Mouse (Mus musculus) midbrain, embryonic 16.5 days (tissue): ENCODE measurements around the gene Gm29797. TPM values are rescaled to one million over a fixed set of nuclear protein-coding genes. Genes with fewer than 3 reads are reported as not detected.

Experiments used
- ATAC-seq: fragments of 200-750 bp; cut with Nextera tagmentation; 2 replicates; pipeline ENCODE4 v1.8.0; 2017; ENCODE audit warnings: moderate TSS enrichment
- H3K27ac ChIP-seq: fragments of 300-500 bp; sonication (generic); 2 replicates; pipeline ENCODE4 v1.5.1; 2014; ENCODE audit warnings: mild to moderate bottlenecking, low read length, mixed read lengths
- H3K27me3 ChIP-seq: fragments of 300-500 bp; sonication (generic); 2 replicates; pipeline ENCODE4 v1.6.1; 2014; ENCODE audit warnings: low read depth, low read length, mixed read lengths; ENCODE audit not compliant: control insufficient read depth, insufficient read depth
- H3K36me3 ChIP-seq: fragments of 300-500 bp; sonication (generic); 2 replicates; pipeline ENCODE4 v1.6.1; 2014; ENCODE audit warnings: mild to moderate bottlenecking, low read length, moderate library complexity, mixed read lengths; ENCODE audit not compliant: control insufficient read depth, insufficient read depth
- H3K4me1 ChIP-seq: fragments of 300-500 bp; sonication (generic); 2 replicates; pipeline ENCODE4 v1.6.1; 2014; ENCODE audit warnings: mild to moderate bottlenecking, low read length, mixed read lengths; ENCODE audit not compliant: control insufficient read depth, insufficient read depth
- H3K4me2 ChIP-seq: fragments of 300-500 bp; sonication (generic); 2 replicates; pipeline ENCODE4 v1.6.1; 2014; ENCODE audit warnings: mild to moderate bottlenecking, low read length, mixed read lengths
- H3K4me3 ChIP-seq: fragments of 300-500 bp; sonication (generic); 2 replicates; pipeline ENCODE4 v1.5.1; 2014; ENCODE audit warnings: low read depth, mild to moderate bottlenecking, low read length, moderate library complexity, mixed read lengths
- H3K9ac ChIP-seq: fragments of 300-500 bp; sonication (generic); 2 replicates; pipeline ENCODE4 v1.6.1; 2014; ENCODE audit warnings: low read depth, low read length, mixed read lengths
- H3K9me3 ChIP-seq: fragments of 300-500 bp; sonication (generic); replicated peaks from 2 replicates; pipeline ENCODE4 v1.6.1; 2014; ENCODE audit warnings: mild to moderate bottlenecking, low read length, mixed read lengths; ENCODE audit not compliant: control insufficient read depth, poor library complexity, severe bottlenecking
- WGBS: fragments of 180-500 bp; shearing (Covaris S2); extraction: QIAGEN DNeasy Blood & Tissue Kit; methylation state at CpG from one replicate; pipeline ENCODE4 v1.1.7; 2014; 5-methylcytosine and 5-hydroxymethylcytosine counted together
- polyA plus RNA-seq: library from polyadenylated mRNA; unstranded; fragments of >200 nt; fragmentation: Nextera tagmentation; extraction: Ambion mirVana; gene quantifications from 2 replicates; pipeline ENCODE4 v1.2.1, GENCODE M21; 2015

The Gm29797 gene
- polyA plus RNA-seq, 1 experiment from 2014 or later: 0.25 TPM

DNA sequence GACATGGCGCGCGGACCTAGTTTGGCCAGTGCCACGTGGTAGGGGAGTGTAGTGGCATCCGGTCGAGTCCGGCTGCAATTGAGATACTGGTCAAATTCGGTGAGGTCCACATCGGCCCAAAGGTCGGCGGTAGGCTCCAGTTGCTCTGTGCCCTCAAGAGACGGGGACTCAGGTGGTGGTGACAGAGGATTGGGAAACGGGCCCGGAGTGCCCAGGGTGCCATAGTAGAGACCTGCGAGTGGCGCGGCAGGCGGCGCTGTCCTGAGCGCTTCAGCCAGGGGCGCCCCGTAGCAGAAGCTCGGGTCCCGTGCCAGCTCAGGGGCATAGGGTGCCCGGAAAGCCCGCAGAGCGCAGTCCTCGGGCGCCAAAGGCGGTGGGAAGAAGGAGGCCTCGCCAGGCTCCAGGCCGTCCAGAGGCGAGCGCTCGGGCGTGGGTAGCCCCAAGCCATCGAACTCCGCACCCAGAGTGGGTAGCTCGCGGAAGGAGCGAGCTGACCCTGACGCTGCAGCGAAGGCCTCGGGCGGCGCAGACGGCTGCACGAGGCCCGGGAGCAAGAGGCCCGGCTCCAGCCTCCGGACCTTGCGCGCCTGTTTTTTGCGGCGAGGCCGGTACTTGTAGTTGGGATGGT lies 13.6 kb downstream of the Gm29797 start:
- peaks cover 61% of the 10 kb centered on the region for H3K27me3 ChIP-seq
- no peak overlapping the region for H3K27ac ChIP-seq

DNA sequence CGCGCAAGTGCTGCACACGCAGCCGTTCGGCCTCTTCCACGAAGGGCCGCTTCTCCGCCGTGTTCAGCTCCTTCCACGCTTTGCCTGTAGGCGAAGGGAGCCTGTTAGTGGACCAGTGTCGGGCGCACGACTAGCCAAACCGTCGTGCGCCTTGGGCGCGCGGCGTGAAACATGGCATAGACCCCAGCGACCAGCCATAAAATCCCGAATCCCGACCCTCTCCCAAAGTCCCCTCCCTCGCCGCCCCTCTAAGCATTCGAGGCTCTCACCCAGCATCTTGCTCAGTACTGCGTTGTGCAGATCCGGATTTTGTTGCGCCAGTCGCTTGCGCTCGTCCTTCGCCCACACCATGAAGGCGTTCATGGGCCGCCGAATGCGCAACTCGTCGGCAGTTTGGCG lies 14.1 kb downstream of the Gm29797 start:
- no peak overlapping the region for H3K27ac ChIP-seq
- no peak for ATAC-seq
- peaks cover 19% of the 10 kb centered on the region; the same call in 1 of the 2 replicates for H3K4me1 ChIP-seq
- peak overlapping the region; percentile 42 for H3K4me3 ChIP-seq
- WGBS: under 1% methylated on average over 41 of the region's 41 CpGs
- H3K27me3 ChIP-seq: peaks cover 61% of the 10 kb centered on the region
- no peaks in the 10 kb centered on the region for H3K36me3 ChIP-seq
- H3K4me2 ChIP-seq: peak overlapping the region; percentile 59
- H3K9ac ChIP-seq: peak overlapping the region; percentile 54
- no peaks in the 10 kb centered on the region for H3K9me3 ChIP-seq

More for the DNA sequence above, 13.6 kb downstream of the Gm29797 start:
- ATAC-seq: no peak
- Histone ChIP-seq H3K36me3 (no peaks in the 10 kb centered on the region), H3K9ac (peak overlapping the region; percentile 54), H3K4me1 (peaks cover 15% of the 10 kb centered on the region; the same call in 1 of the 2 replicates), H3K4me2 (peak overlapping the region; percentile 59), H3K4me3 (peak overlapping the region; percentile 42), H3K9me3 (no peaks in the 10 kb centered on the region)
- WGBS: 3% methylated on average over 50 of the region's 56 CpGs

DNA sequence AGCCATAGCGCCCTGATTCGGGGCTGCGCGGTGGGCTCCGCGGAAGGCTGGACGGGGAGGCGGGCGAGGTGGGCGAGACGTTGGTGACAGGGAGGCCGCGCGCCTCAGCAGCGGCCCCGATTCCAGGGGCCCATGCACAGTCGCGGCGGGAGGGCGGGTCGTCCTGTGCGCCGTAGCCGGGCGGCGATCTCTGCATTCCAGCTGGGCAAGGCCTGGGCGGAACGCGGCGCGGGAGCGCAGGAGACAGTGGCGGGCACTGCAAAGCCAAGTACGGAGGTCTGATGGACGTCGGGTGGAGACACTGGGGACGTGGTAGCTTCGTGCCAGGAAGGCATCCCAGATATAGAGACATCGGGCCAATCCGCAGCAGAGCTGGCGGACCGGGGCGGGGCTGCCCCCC lies 14.5 kb downstream of the Gm29797 start, which contains the start of gene Sox18:
Sox18 (minus strand) TSS at position 315 of the 400 bp plus-strand sequence.
- Histone ChIP-seq H3K36me3 (no peaks in the 10 kb centered on the region), H3K4me3 (peak within 1 kb of the TSS; percentile 42), H3K27ac (no peak within 1 kb of the TSS), H3K9me3 (no peaks in the 10 kb centered on the region), H3K4me1 (peaks cover 19% of the 10 kb centered on the region; the same call in 1 of the 2 replicates), H3K4me2 (peak within 1 kb of the TSS; percentile 59), H3K9ac (peak within 1 kb of the TSS; percentile 54), H3K27me3 (peaks cover 61% of the 10 kb centered on the region)
- WGBS: under 1% methylated on average over 34 of the region's 43 CpGs
- no peak for ATAC-seq

DNA sequence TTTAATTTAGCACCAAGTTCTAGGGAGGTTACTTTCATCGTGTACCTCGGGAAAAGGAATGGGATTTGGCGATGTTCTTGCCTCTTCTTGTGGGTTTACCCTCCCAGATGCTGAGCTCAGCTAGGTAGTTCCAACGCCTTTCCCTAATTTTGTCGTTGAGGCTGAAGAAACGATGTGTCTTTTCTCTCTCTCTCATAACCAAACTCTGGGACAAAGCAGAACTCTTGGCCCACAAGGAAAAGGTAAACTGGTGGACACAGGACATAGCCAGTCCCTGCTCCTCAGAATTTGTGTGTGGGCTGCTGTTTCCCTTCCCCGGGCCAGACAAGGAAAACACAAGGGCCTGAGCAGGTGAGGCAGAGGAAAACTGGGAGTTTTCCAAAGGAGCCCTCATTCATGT lies 15.2 kb downstream of the Gm29797 start:
- H3K9ac ChIP-seq: no peak overlapping the region
- 21% methylated on average over 7 of the region's 7 CpGs for WGBS
- H3K27me3 ChIP-seq: peaks cover 61% of the 10 kb centered on the region
- no peak overlapping the region; the same call in 1 of the 2 replicates for H3K4me2 ChIP-seq
- H3K4me1 ChIP-seq: peaks cover 19% of the 10 kb centered on the region; the same call in 1 of the 2 replicates
- H3K9me3 ChIP-seq: no peaks in the 10 kb centered on the region
- no peak overlapping the region for H3K27ac ChIP-seq
- H3K36me3 ChIP-seq: no peaks in the 10 kb centered on the region
- ATAC-seq: no peak
- no peak overlapping the region for H3K4me3 ChIP-seq

DNA sequence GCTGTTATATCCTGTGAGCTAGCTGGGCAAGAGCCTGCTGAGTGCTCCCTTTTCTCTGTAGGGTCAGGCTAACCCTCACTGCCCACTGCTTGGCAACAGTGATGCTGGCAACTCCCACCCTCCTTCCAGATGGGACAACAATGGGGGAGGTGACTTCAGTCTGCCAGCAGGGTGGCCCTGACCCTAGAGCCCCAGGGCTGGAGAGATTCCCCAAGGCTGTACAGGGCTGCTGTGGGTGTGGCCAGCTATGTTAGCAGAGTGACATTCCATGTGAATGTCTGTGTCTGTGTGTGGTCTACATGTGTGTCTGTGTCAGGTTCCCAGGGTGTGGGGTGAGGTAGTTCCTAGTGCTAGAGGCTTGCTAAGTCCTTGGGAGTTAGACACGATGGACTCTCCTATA lies 16.7 kb downstream of the Gm29797 start:
- H3K27ac ChIP-seq: no peak overlapping the region
- no peak overlapping the region for H3K9ac ChIP-seq
- WGBS: 54% methylated on average over 1 of the region's 1 CpGs
- H3K4me2 ChIP-seq: no peak overlapping the region
- H3K4me3 ChIP-seq: no peak overlapping the region
- H3K9me3 ChIP-seq: no peaks in the 10 kb centered on the region
- H3K36me3 ChIP-seq: no peaks in the 10 kb centered on the region
- peaks cover 55% of the 10 kb centered on the region for H3K27me3 ChIP-seq
- ATAC-seq: no peak
- peaks cover 19% of the 10 kb centered on the region; the same call in 1 of the 2 replicates for H3K4me1 ChIP-seq

DNA sequence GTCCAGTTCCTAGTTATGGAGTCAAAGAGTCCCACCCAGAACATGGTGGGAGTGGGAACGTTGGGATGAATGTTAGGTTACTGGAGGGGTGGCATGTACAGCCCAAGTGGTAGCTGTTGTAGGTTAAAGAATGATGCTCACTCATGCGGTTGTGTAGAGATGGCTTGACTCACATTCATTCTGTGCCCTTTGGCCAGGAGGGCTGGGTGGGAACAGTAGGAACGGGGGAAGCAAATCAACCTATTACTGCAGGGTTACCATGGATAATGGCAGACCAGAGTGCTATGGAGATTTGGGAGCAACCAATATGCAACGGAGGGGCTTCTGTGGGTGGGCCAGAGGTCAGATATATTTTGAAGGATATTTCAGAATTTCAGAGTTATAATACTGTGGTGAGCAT lies 18.1 kb downstream of the Gm29797 start:
- Histone ChIP-seq H3K9ac (no peak overlapping the region), H3K4me2 (no peak overlapping the region), H3K4me1 (peaks cover 22% of the 10 kb centered on the region; the same call in 1 of the 2 replicates), H3K4me3 (no peak overlapping the region), H3K27ac (no peak overlapping the region), H3K36me3 (no peaks in the 10 kb centered on the region), H3K27me3 (peaks cover 41% of the 10 kb centered on the region), H3K9me3 (no peaks in the 10 kb centered on the region)
- WGBS: 90% methylated on average over 4 of the region's 4 CpGs
- no peak for ATAC-seq

DNA sequence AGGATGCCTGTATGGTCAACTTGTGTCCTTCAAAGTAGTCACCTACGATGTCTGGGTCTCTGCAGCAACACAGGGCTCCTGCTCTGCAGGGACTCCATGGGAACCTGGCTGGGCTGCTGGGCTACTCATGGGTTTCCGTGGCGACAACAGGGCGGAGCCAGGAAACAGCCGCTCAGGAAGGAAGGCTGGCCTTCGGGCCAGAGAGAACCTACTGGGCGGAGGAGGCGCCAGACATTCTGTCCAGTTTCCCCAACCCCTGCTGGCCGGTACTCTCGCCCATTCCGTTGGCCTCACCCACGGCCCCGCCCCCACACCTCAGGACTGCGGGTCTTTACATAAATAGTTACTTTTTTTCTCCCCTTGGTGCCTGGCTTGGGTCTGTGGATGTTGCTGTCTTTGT lies 18.6 kb downstream of the Gm29797 start:
- H3K27me3 ChIP-seq: peaks cover 36% of the 10 kb centered on the region
- H3K9me3 ChIP-seq: no peaks in the 10 kb centered on the region
- H3K9ac ChIP-seq: no peak overlapping the region
- H3K4me1 ChIP-seq: peaks cover 20% of the 10 kb centered on the region; the same call in 1 of the 2 replicates
- H3K27ac ChIP-seq: no peak overlapping the region
- H3K4me2 ChIP-seq: peak overlapping the region; percentile 48
- H3K36me3 ChIP-seq: no peaks in the 10 kb centered on the region
- no peak overlapping the region for H3K4me3 ChIP-seq
- 4% methylated on average over 14 of the region's 14 CpGs for WGBS
- no peak for ATAC-seq

DNA sequence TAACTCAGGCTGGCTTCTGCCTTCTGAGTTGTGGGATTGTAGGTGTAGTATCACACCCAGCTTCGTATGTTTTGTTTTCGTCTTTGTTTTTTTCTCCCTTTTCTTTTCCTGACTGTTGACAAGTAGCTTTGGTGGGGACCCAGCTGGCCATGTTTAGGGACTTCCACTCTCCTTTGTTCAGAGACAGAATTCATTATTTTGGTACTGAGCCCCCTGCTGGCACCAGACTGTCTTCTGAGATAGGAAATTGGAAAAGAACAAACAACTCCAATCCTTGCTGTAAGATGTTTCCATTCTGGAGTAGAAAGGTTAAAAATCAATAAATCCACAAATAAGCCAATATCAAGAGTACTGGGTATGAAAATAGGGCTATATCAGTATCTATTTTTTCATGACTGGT lies 19.6 kb downstream of the Gm29797 start:
- H3K4me2 ChIP-seq: no peak overlapping the region
- H3K27me3 ChIP-seq: peaks cover 26% of the 10 kb centered on the region
- no peak overlapping the region for H3K4me3 ChIP-seq
- no peak overlapping the region for H3K9ac ChIP-seq
- 28% methylated on average over 2 of the region's 2 CpGs for WGBS
- peaks cover 19% of the 10 kb centered on the region for H3K4me1 ChIP-seq
- no peaks in the 10 kb centered on the region for H3K36me3 ChIP-seq
- H3K27ac ChIP-seq: peak overlapping the region; percentile 28; the same call in 1 of the 2 replicates
- no peaks in the 10 kb centered on the region for H3K9me3 ChIP-seq
- no peak for ATAC-seq

DNA sequence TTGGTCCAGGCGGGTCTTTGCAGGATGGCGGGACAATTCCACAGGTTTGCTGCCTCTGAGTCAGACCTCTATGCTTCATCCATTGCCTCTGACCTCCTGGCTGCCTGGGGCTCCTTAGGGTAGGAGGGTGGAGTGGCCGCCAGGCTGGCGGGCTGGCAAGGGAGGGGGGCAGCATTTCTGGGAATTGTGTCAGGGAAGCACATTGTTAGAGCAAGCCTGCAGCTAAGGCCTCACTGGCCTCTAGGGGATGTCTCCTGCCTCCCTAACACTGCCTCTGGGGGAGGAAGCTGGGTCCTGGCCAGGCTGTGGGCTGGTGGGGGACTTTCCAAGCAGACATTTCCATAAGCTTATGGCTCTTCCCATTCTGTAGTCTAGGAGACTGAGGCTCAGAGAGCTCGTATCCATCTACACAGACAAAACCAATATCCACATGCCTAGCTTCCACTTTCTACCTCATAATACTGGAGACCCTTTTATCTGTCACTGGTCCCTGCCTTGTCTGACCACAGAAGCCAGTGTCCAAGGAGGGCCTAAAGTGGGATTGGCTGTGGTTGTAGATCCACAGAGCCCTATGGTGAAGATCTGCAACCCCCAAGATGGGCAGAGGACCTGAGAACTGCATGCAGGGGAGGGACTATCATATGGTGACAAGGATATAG lies 20.4 kb downstream of the Gm29797 start:
- ATAC-seq: no peak
- WGBS: 59% methylated on average over 5 of the region's 5 CpGs
- peak overlapping the region; percentile 38 for H3K27ac ChIP-seq

More for the DNA sequence above, 20.4 kb downstream of the Gm29797 start:
- no peaks in the 10 kb centered on the region for H3K9me3 ChIP-seq
- H3K36me3 ChIP-seq: no peaks in the 10 kb centered on the region
- peaks cover 18% of the 10 kb centered on the region for H3K27me3 ChIP-seq
- no peak overlapping the region for H3K9ac ChIP-seq
- peaks cover 19% of the 10 kb centered on the region for H3K4me1 ChIP-seq
- H3K4me2 ChIP-seq: no peak overlapping the region
- no peak overlapping the region for H3K4me3 ChIP-seq
